Mouse (Mus musculus) neural tube, embryonic 12.5 days (tissue): ENCODE results near the gene Cd81. TPM values are rescaled to one million over a fixed set of nuclear protein-coding genes. Genes with fewer than 3 reads are reported as not detected.

ENCODE experiments used
- ATAC-seq: fragments of 200-750 bp; cut with Nextera tagmentation; 2 replicates; pipeline ENCODE4 v1.8.0; 2017; ENCODE audit warnings: low read depth, mild to moderate bottlenecking, moderate TSS enrichment, moderate library complexity; ENCODE audit not compliant: low FRiP score
- H3K27ac ChIP-seq: fragments of 300-500 bp; sonication (generic); 2 replicates; pipeline ENCODE4 v1.5.1; 2016
- H3K27me3 ChIP-seq: fragments of 300-500 bp; sonication (generic); replicated peaks from 2 replicates; pipeline ENCODE4 v1.6.1; 2016; ENCODE audit warnings: mild to moderate bottlenecking
- H3K36me3 ChIP-seq: fragments of 300-500 bp; sonication (generic); 2 replicates; pipeline ENCODE4 v1.6.1; 2016; ENCODE audit warnings: mild to moderate bottlenecking
- H3K4me1 ChIP-seq: fragments of 300-500 bp; sonication (generic); 2 replicates; pipeline ENCODE4 v1.6.1; 2016
- H3K4me2 ChIP-seq: fragments of 300-500 bp; sonication (generic); replicated peaks from 2 replicates; pipeline ENCODE4 v1.6.1; 2016; ENCODE audit warnings: mild to moderate bottlenecking
- H3K4me3 ChIP-seq: fragments of 300-500 bp; sonication (generic); 2 replicates; pipeline ENCODE4 v1.5.1; 2016
- H3K9ac ChIP-seq: fragments of 300-500 bp; sonication (generic); 2 replicates; pipeline ENCODE4 v1.6.1; 2016; ENCODE audit warnings: mild to moderate bottlenecking
- H3K9me3 ChIP-seq: fragments of 300-500 bp; sonication (generic); 2 replicates; pipeline ENCODE4 v1.6.1; 2016; ENCODE audit warnings: mild to moderate bottlenecking
- WGBS: fragments of 180-500 bp; shearing (Covaris S2); methylation state at CpG from one replicate; pipeline ENCODE4 v1.1.7; 2016; 5-methylcytosine and 5-hydroxymethylcytosine counted together
- polyA plus RNA-seq: library from polyadenylated mRNA; unstranded; fragments of >200 nt; fragmentation: Nextera tagmentation; extraction: Ambion mirVana; gene quantifications from 2 replicates; pipeline ENCODE4 v1.2.1, GENCODE M21; 2016

The Cd81 gene
- polyA plus RNA-seq, 1 experiment from 2014 or later = 255 TPM

DNA sequence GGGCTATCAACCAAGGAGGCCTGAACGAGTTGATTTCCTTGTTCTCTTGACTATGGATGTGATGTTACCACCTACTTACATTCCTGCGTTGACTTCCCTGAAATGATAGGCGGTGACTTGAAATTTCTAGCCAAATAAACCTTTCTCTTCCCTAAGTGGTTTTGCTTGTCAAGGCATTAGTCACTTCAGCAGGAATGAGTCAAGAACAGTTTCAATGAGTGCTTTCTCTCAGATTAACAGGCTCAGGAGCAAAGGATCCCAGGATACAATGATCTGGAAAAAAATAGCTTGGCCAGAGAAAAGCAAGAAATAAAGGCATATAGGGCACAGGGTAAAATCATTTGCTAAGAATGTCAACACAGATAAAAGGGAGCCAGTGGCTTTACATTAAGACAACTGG lies 27.0 kb upstream of the Cd81 start:
- H3K36me3 ChIP-seq = no peaks in the 10 kb centered on the region
- no peak overlapping the region for H3K9ac ChIP-seq
- no peaks in the 10 kb centered on the region for H3K4me1 ChIP-seq
- no peaks in the 10 kb centered on the region for H3K27me3 ChIP-seq
- no peak overlapping the region for H3K4me3 ChIP-seq
- no peak overlapping the region for H3K4me2 ChIP-seq
- 94% methylated on average over 3 of the region's 3 CpGs for WGBS
- ATAC-seq = no peak
- no peak overlapping the region for H3K27ac ChIP-seq
- no peaks in the 10 kb centered on the region for H3K9me3 ChIP-seq

- H3K27me3 ChIP-seq = no peaks in the 10 kb centered on the region
- H3K4me2 ChIP-seq = no peak overlapping the region
- no peak overlapping the region for H3K4me3 ChIP-seq
- no peaks in the 10 kb centered on the region for H3K9me3 ChIP-seq
- ATAC-seq = no peak
- no peak overlapping the region for H3K27ac ChIP-seq
- no peaks in the 10 kb centered on the region for H3K36me3 ChIP-seq
- H3K9ac ChIP-seq = no peak overlapping the region
- H3K4me1 ChIP-seq = no peaks in the 10 kb centered on the region
- WGBS = 97% methylated on average over 4 of the region's 4 CpGs
Observed at GRCm38 (mm10) chr7:143027196-143027595, 25.3 kb upstream of the Cd81 start.

- Histone ChIP-seq H3K9ac (no peak overlapping the region), H3K27ac (no peak overlapping the region), H3K27me3 (no peaks in the 10 kb centered on the region), H3K9me3 (no peaks in the 10 kb centered on the region), H3K4me2 (no peak overlapping the region), H3K36me3 (no peaks in the 10 kb centered on the region), H3K4me3 (no peak overlapping the region), H3K4me1 (no peaks in the 10 kb centered on the region)
- whole genome bisulfite sequencing = 78% methylated on average over 1 of the region's 1 CpGs
- ATAC-seq = no peak
Observed at GRCm38 (mm10) chr7:143031816-143032215, 20.7 kb upstream of the Cd81 start.

GRCm38 (mm10) chr7:143033581-143033980 lies 19.0 kb upstream of the Cd81 start:
- H3K4me2 ChIP-seq = no peak overlapping the region
- H3K9me3 ChIP-seq = no peaks in the 10 kb centered on the region
- no peaks in the 10 kb centered on the region for H3K27me3 ChIP-seq
- no peaks in the 10 kb centered on the region for H3K4me1 ChIP-seq
- H3K36me3 ChIP-seq = no peaks in the 10 kb centered on the region
- ATAC-seq = no peak
- no peak overlapping the region for H3K9ac ChIP-seq
- no peak overlapping the region for H3K4me3 ChIP-seq
- no peak overlapping the region for H3K27ac ChIP-seq
- WGBS = 91% methylated on average over 4 of the region's 4 CpGs

GRCm38 (mm10) chr7:143034112-143034511 lies 18.4 kb upstream of the Cd81 start:
- no peaks in the 10 kb centered on the region for H3K27me3 ChIP-seq
- H3K9ac ChIP-seq = no peak overlapping the region
- no peak for ATAC-seq
- H3K27ac ChIP-seq = no peak overlapping the region
- WGBS = 88% methylated on average over 2 of the region's 2 CpGs
- H3K9me3 ChIP-seq = no peaks in the 10 kb centered on the region
- H3K4me1 ChIP-seq = no peaks in the 10 kb centered on the region
- H3K36me3 ChIP-seq = no peaks in the 10 kb centered on the region
- H3K4me3 ChIP-seq = no peak overlapping the region
- H3K4me2 ChIP-seq = no peak overlapping the region

DNA sequence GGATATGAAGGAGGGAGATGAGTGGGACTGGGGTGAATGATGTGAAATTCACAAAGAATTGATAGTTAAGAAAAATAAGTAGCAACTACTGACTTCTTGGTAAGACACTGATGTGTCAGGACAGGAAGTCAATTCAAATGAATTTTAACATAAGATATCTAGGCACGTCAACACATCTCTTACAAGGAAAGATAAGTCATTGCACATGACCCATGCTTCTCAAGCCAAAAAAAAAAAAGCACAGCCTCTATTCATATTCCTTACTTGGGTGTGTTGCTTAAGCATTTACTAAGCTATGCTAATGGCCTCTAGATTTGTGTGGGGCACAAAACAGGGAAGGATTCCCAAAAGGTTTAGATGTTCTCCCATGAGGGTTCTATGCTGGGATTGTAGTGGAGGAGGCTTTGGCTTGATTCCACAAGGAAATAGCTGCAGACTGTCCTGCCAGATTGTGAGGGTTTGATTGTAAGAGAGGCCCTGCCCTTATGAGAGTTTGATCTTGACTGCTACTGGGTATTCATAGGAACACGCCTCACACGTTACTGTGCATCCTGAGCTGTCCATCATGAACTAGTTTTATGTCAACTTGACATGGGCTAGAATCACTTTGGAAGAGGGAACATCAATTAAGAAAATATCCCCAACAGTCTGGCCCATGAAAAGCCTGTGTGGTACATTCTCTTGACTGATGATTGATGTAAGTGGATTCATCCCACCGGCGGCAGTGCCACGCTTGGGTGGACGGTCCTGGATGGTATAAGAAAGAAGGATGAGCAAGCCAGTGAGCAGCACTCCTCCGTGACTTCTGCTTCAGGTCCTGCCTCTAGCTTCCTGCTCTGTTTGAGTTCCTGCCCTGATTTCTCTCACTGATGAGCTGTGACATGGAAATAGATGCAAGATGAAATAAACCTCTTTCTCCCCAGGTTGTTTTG lies 17.8 kb upstream of the Cd81 start:
- H3K27me3 ChIP-seq = no peaks in the 10 kb centered on the region
- no peak overlapping the region for H3K4me2 ChIP-seq
- no peaks in the 10 kb centered on the region for H3K4me1 ChIP-seq
- WGBS = 93% methylated on average over 8 of the region's 8 CpGs
- no peak for ATAC-seq
- no peaks in the 10 kb centered on the region for H3K9me3 ChIP-seq
- H3K9ac ChIP-seq = no peak overlapping the region
- H3K4me3 ChIP-seq = no peak overlapping the region
- H3K36me3 ChIP-seq = no peaks in the 10 kb centered on the region
- no peak overlapping the region for H3K27ac ChIP-seq

DNA sequence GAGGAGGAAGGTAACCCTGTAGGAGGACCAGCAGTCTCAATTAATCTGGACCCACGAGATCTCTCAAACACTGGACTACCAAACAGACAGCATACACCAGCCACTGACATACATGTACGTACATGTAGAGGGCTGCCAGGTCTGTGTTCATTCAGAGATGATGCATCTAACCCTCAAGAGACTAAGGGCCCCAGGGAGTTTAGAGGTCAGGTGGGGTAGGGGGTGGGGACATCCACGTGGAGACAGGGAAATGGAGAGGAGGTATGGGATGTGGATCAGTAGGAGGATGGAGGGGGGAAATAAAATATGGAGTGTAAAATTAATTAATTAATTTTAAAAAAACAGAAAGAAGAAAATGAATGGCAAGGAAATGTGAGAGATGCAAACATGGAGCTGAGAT lies 15.8 kb upstream of the Cd81 start:
- H3K27ac ChIP-seq = no peak overlapping the region
- WGBS = 83% methylated on average over 3 of the region's 3 CpGs
- no peak overlapping the region for H3K9ac ChIP-seq
- H3K4me2 ChIP-seq = no peak overlapping the region
- H3K36me3 ChIP-seq = no peaks in the 10 kb centered on the region
- no peaks in the 10 kb centered on the region for H3K9me3 ChIP-seq
- H3K27me3 ChIP-seq = no peaks in the 10 kb centered on the region
- ATAC-seq = no peak
- no peak overlapping the region for H3K4me3 ChIP-seq
- H3K4me1 ChIP-seq = no peaks in the 10 kb centered on the region

DNA sequence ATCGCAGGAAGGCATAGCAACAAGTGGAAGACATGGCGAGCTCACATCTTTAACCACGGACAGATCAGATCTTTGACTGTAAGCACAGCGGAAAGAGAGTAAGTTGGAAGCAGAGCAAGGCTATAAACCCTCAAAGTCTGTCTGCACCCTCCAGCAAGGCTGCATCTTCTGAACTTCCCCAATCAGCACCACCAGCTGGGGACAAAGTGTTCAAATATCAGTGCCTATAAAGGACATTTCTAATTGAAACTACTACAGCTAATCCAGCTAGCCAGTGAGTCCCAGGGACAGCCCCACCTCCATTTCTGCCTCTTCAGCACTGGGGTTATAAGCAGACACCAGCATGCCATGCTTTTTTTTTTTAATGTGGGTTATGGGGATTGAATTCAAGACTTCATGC lies 15.2 kb upstream of the Cd81 start:
- Histone ChIP-seq H3K4me1 (no peaks in the 10 kb centered on the region), H3K4me3 (no peak overlapping the region), H3K4me2 (no peak overlapping the region), H3K27me3 (no peaks in the 10 kb centered on the region), H3K9ac (no peak overlapping the region), H3K27ac (no peak overlapping the region), H3K9me3 (no peaks in the 10 kb centered on the region), H3K36me3 (no peaks in the 10 kb centered on the region)
- WGBS = 90% methylated on average over 4 of the region's 4 CpGs
- no peak for ATAC-seq

- Histone ChIP-seq H3K36me3 (no peaks in the 10 kb centered on the region), H3K27me3 (no peaks in the 10 kb centered on the region), H3K9me3 (no peaks in the 10 kb centered on the region), H3K4me3 (no peak overlapping the region), H3K4me1 (no peaks in the 10 kb centered on the region), H3K27ac (no peak overlapping the region), H3K4me2 (no peak overlapping the region), H3K9ac (no peak overlapping the region)
- WGBS = 90% methylated on average over 3 of the region's 3 CpGs
- no peak for ATAC-seq
Observed at GRCm38 (mm10) chr7:143038174-143038931, 14.2 kb upstream of the Cd81 start.

- no peaks in the 10 kb centered on the region for H3K27me3 ChIP-seq
- ATAC-seq = no peak
- H3K9me3 ChIP-seq = no peaks in the 10 kb centered on the region
- no peak overlapping the region for H3K4me3 ChIP-seq
- WGBS = 96% methylated on average over 3 of the region's 3 CpGs
- H3K36me3 ChIP-seq = no peaks in the 10 kb centered on the region
- H3K27ac ChIP-seq = no peak overlapping the region
- no peak overlapping the region for H3K4me2 ChIP-seq
- no peaks in the 10 kb centered on the region for H3K4me1 ChIP-seq
- H3K9ac ChIP-seq = no peak overlapping the region
Observed at GRCm38 (mm10) chr7:143040561-143040960, 12.0 kb upstream of the Cd81 start.

DNA sequence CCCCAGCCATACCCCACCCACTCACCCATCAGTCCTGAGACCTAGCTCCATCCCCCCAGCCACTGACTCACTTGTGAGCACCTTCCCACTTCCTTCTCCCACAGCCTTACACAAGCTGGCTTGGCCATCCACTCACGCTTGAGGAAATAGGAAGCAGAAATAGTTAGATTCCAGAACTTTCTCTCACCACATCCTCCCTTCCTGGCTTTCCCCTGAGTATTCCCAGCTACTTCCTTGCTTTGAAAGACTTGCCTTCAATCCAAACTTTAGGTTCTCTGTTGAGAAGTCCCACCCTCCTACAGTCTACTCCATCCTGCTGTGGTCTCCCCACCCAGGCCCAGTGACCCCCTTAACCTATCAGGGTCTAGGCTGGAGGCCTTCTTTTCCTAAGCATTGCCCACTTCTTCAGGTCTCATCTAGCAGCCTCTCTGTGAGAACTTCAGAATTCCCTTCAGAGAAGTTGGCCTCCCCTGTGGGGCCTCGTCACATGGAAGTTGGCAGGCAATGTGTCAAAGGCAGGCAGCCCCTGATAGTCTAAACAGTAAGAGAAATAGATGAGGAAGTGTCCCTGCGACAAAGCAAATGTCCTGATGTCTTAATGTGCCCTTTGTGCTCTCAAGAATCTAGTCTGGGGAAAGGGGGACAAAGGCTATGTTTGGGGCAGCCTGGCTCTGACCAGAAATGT lies 11.3 kb upstream of the Cd81 start:
- Histone ChIP-seq H3K4me2 (no peak overlapping the region), H3K4me1 (no peaks in the 10 kb centered on the region), H3K9me3 (no peaks in the 10 kb centered on the region), H3K27me3 (no peaks in the 10 kb centered on the region), H3K36me3 (no peaks in the 10 kb centered on the region), H3K27ac (no peak overlapping the region), H3K9ac (no peak overlapping the region), H3K4me3 (no peak overlapping the region)
- WGBS = 86% methylated on average over 3 of the region's 3 CpGs
- no peak for ATAC-seq

GRCm38 (mm10) chr7:143042089-143042488 lies 10.4 kb upstream of the Cd81 start:
- Histone ChIP-seq H3K36me3 (no peaks in the 10 kb centered on the region), H3K27me3 (no peaks in the 10 kb centered on the region), H3K4me3 (no peak overlapping the region), H3K9me3 (no peaks in the 10 kb centered on the region), H3K4me2 (no peak overlapping the region), H3K27ac (no peak overlapping the region), H3K9ac (0 out of 2 replicates have a peak overlapping the region, but pooled peaks have one; percentile 29), H3K4me1 (no peaks in the 10 kb centered on the region)
- 76% methylated on average over 3 of the region's 3 CpGs for WGBS
- no peak for ATAC-seq
